Mouse (Mus musculus): ENCODE measurements at regions not wholly inside any gene's neighbourhood (a gene's known extent, or its start where the extent isn't known, plus 50 kb on each side); places are given as distances from the start of the nearest gene placed in this dataset.

DNA sequence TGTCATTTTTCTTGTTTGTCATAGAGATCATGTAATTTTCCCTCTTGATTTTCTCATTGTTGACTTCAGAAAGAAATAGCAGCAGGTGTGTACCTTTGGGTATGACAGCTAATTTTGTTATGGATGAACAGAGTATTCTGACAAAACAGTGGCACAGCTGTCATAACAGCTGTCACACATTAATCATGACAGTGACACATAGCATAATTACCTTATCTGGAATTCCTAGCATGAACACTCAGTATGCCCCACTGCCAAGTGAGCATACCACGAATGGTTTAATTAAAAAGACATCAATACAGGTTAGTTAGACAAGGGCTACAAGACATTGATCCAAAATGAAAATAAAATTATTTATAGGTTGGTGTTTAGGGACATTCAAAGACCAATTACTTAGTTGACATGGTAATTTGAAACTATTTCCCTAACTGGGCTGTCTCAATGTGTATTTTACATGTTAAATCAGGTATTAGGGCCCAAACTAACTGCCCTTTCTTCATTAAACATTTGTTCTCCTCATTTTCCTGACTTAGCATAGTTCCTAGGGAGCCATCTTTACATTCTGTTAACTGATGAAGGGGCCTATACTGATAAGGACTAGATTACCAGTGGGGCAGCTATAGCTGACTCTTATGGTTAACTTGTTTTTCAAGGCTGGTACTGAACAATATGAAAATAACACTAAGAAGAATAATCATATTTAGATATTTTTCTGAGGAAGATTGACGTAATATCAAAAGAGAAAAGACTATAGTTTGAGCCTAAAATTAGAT, 52.2 kb downstream of the Aldoart1 start:
- peak; percentile 48 for DNase-seq (ENCODE audit: low read depth, low spot score)

DNA sequence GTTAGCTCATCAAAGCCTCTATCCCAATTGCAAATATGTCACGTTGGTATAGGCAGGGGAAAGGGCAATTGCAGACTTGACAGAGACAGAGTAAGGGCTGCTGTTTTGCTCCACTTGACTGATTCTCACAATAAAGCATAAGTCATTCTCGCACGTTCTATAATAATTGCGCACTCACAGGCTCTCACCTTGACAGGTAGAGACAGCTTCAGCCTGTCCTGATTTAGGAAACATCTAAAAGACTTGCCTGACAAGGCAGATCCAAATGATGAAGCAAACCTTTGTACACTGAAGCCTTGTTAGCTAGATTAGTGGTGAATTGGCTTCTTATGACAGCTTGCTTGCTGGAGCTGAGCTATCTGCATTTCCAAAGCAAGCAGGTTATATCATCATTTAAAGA, 52.9 kb downstream of the Aldoart1 start:
- DNase-seq (ENCODE audit: low read depth, low spot score) = no peak

DNA sequence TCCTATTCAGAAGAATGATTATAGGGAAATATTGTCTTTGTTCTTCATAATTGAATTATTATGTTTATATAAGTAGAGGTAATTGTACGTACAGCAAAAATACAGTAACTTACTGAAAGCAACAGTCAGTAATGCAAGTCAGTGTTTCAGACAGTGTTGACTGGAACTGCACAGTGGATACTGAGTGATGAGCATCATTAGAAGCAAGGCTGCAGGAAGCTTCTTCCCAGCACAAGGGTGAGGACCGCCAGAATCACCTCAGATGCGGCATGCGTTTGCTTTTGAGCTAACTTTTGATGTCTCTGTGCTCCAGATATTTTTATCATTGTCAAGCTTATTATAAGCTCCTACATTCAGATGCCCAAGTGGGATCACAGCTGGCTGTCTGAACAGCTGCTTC, 63.6 kb downstream of the Aldoart1 start:
- DNase-seq (ENCODE audit: low read depth, low spot score) = no peak

DNA sequence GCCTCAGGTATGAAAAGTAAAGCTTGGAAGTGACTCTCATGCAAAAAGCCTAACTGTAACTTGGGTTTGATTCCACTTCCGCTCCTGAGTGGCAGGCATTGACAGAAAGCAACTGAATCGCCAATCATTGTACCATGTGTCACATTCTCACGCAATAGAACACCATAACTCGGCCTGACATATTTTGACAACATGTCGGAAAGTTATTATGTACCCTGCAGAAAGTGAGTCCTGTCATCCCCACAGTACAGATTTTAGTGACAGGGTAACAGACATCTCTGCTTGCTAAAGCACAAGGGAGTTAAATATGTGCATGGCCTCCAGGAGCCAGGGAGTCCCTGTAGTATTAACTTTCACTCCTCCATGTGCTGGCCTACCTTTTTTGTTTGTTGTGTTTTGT, 85.5 kb downstream of the Aldoart1 start:
- no peak for DNase-seq (ENCODE audit: low read depth, low spot score)

DNA sequence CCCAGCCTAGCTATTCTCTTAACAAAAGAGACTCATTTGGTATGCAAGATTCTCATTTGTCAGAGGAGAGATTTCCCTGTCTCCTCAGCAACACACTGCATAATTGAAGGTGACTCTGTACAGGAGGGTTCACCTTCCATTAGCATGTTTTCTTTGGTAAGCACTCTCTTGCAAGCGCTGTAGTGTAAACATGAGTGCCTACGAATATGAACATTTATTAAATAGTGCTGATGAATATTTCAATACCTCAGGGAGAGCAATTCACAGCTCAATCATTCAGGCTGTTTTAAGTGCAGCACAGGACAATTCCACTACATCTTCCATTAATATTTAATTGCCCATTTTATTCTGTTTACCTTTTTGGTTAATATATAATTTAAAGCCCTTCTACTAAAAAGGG, 86.0 kb downstream of the Aldoart1 start:
- no peak for DNase-seq (ENCODE audit: low read depth, low spot score)
